Comparison of ENCODE assay signal across 28 mouse cellular contexts in genomic region chr8:83149124-83149523, GRCm38 (mm10). TPM values are rescaled to one million over a fixed set of nuclear protein-coding genes. Genes with fewer than 3 reads are reported as not detected.
"Had no signal": no experiment of that assay in that cellular context is flagged by ENCODE, and none has a peak within 500 bp of the region (broad histone marks: within the 10 kb centered on the region; RNA-seq: fewer than 3 reads in every experiment).

No protein-coding gene starts in this region.

- H3K9me3 ChIP-seq: embryonic facial prominence, embryonic 10.5 days; embryonic facial prominence, embryonic 12.5 days; embryonic facial prominence, embryonic 13.5 days; embryonic facial prominence, embryonic 15.5 days; forebrain, embryonic 12.5 days; forebrain, embryonic 13.5 days; forebrain, embryonic 15.5 days had no signal

- H3K4me1 ChIP-seq: embryonic facial prominence, embryonic 10.5 days; embryonic facial prominence, embryonic 12.5 days; embryonic facial prominence, embryonic 13.5 days; embryonic facial prominence, embryonic 15.5 days; forebrain, embryonic 10.5 days; forebrain, embryonic 12.5 days; forebrain, embryonic 13.5 days; forebrain, embryonic 15.5 days had no signal

- DNase-seq: cerebellum, adult 2 months; cerebellum, adult 8-10 months; cerebellum, adult 9-10 months; cerebellum, adult 9-11 months; cerebellum, postnatal 10 days; cerebellum, postnatal 14 days; cerebellum, postnatal 25 days; cerebellum, postnatal 36 days; embryo, embryonic 11 days; forebrain, postnatal 0 days; gastrocnemius, adult 2 months; gastrocnemius, postnatal 10 days; gastrocnemius, postnatal 14 days; gastrocnemius, postnatal 25 days; gastrocnemius, postnatal 36 days; heart, adult 11 months; heart, adult 18-20 months had no signal

- H3K27ac ChIP-seq: embryonic facial prominence, embryonic 10.5 days; embryonic facial prominence, embryonic 12.5 days; embryonic facial prominence, embryonic 13.5 days; embryonic facial prominence, embryonic 15.5 days; forebrain, embryonic 10.5 days; forebrain, embryonic 12.5 days; forebrain, embryonic 13.5 days; forebrain, embryonic 15.5 days; gastrocnemius, adult 2 months had no signal

- ATAC-seq: forebrain, embryonic 13.5 days; forebrain, embryonic 14.5 days; forebrain, embryonic 15.5 days; forebrain, embryonic 16.5 days; forebrain, postnatal 0 days had no signal

- H3K4me2 ChIP-seq: embryonic facial prominence, embryonic 12.5 days; embryonic facial prominence, embryonic 13.5 days; embryonic facial prominence, embryonic 15.5 days; forebrain, embryonic 12.5 days; forebrain, embryonic 13.5 days; forebrain, embryonic 15.5 days had no signal

- H3K36me3 ChIP-seq: embryonic facial prominence, embryonic 10.5 days; embryonic facial prominence, embryonic 12.5 days; embryonic facial prominence, embryonic 13.5 days; embryonic facial prominence, embryonic 15.5 days; forebrain, embryonic 10.5 days; forebrain, embryonic 12.5 days; forebrain, embryonic 15.5 days had no signal

- H3K27me3 ChIP-seq: embryonic facial prominence, embryonic 12.5 days; embryonic facial prominence, embryonic 13.5 days; embryonic facial prominence, embryonic 15.5 days; forebrain, embryonic 12.5 days; forebrain, embryonic 13.5 days; forebrain, embryonic 15.5 days had no signal

- H3K4me3 ChIP-seq: embryonic facial prominence, embryonic 10.5 days; embryonic facial prominence, embryonic 12.5 days; embryonic facial prominence, embryonic 13.5 days; embryonic facial prominence, embryonic 15.5 days; erythroblast, embryonic 14.5 days; forebrain, embryonic 10.5 days; forebrain, embryonic 12.5 days; forebrain, embryonic 13.5 days; forebrain, embryonic 15.5 days; gastrocnemius, adult 2 months had no signal

- H3K9ac ChIP-seq: embryonic facial prominence, embryonic 12.5 days; embryonic facial prominence, embryonic 13.5 days; embryonic facial prominence, embryonic 15.5 days; forebrain, embryonic 12.5 days; forebrain, embryonic 13.5 days; forebrain, embryonic 15.5 days; forebrain, postnatal 0 days had no signal

RNA-seq across cellular contexts. Expression of gene Tbc1d9, which starts 16.0 kb away (rescaled TPM):
- polyA plus RNA-seq: erythroblast, embryonic 14.5 days had no signal

RNA-seq across cellular contexts. Expression of gene Gm10645, which starts 16.8 kb away (rescaled TPM):
- polyA plus RNA-seq: erythroblast, embryonic 14.5 days had no signal
